Mouse (Mus musculus): ENCODE data around the gene Hook2.

The Hook2 gene

DNA sequence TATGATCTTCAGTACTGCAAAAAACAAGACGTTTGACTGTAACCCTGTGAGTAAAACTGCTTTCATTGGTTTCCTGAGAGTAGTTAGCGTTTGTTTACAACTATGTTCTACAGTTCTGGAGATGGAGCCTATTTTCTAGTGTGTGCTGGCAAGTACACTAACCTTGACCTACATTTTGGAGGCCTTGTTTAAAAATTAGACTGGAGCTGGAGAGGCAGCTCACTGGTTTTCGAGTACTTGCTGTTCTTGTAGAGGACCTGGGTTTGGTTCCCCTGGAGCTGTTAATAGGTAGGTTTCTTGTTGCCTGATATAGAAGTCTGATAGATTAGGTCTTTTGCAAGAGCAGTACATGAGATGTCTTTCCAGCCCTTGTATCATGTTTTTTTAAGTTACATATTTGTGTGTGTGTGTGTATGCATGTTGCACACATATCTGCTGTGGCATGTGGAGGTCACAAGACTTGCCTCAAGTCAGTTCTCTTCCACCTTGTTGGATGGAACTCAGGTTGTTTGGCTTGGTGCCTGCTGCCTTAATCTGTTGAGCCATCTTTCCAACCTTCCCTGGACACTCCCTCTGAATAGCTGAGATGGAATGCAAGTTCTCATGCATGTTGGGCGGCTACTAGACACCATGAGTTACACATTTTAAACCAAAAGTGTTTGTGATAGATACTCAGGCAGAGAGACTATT lies 42.4 kb downstream of the Hook2 start:
- DNase-seq (ENCODE audit: low spot score): no peak

DNA sequence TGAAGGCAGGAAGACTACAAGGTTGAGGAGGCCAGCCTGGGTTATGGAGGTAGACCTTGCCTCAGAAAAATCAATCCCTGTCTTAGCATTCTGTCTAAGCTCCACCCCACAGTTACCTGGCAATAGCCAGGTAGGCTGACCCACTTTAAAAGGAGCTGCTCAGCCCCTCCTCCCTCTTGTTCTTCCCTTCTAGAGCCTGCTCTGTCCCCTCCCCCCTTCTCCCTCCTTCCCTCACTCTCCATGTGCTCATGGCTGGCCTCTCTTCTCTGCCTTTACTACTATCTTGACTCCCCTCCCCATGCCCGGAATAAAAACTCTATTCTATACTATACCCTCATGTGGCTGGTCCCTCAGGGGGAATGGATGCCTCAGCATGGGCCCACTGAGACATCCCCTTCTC lies 43.5 kb downstream of the Hook2 start:
- DNase-seq (ENCODE audit: low spot score): no peak

DNA sequence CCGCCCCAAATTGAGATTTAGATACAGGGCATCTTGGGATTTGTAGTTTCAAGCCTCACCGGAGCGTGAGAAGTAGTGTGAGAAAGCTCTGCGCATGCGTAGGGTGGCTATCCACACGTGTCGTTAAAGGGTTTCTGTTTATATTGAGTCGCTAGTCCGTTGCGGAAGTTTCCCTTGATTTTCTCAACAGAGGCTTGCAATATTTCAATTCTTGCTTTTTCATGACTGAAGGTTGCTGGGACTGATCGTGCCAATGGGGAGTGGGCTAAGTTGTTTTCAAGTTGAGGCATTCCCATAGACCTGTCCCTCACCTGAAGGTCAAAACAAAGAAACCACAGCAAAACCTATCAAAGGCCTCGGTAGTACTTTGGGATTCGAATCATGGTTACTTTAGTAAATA lies 44.4 kb downstream of the Hook2 start:
- DNase-seq (ENCODE audit: low spot score): peak; percentile 84

DNA sequence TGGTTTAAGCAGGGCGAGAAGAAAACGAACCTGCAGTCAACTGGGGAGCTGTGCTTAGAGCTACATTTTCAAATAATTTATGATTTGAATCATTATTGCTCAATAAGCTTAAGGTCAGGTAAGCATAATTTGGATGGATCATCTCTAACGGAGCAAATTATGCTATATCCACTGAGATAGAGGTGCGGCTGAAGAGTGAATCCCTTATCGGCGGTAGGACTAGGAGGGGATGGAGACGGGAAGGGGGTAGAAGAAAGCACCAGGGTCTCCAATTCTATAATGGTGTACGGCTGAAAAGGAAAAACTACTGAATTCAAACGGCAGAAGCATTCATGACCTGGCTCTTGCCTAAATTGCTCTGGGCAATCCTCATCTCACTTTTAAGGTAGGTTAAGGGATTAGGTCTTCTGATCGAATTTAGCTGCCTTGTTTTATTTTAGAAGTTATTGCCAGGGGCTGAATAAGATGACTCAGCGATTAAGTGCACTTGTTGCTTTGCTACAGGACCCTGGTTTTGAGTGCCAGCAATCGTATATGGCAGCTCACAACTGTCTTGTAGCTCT lies 44.8 kb downstream of the Hook2 start:
- no peak for DNase-seq (ENCODE audit: low spot score)

DNA sequence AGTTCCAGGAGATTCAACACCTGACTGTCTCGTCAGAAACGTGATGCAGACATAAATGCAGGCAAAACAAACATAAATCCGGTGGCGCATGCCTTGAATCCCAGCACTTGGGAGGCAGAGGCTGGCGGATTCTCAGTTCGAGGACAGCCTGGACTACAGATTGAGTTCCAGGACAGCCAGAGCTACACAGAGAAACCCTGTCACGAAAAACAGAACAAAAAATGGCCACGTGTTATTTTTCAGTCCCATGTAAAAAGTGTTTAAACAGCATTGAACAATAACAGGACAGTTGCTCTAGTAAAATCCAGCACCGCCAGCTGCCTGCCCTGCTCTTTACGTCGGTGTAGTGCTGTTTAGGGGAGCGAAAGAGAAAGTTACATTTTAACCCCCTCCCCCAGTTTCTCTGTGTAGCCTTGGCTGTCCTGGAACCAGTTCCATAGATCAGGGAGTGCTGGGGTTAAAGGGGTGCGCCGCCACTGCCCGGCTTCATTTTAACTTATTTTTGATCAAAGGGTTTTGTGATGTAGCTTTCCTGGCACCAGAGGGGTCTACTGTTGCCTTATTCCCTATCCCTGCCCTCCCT lies 45.4 kb downstream of the Hook2 start:
- peak; percentile 47 for DNase-seq (ENCODE audit: low spot score)

DNA sequence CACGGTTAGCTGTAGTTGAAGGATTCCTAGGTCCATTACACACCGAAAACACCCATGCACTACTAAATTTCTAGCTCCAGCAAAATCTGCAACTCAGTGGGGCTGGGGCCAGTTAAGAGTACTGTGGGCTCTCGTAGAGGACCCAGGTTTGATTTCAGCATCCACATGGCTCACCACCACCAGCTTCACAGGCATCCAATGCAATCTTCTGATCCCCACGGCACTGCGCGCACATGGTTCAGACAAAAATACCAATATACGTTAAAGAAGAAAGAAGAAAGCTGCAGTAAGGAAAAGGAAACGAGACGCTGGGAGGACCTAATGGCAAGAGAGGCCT lies 45.9 kb downstream of the Hook2 start:
- no peak for DNase-seq (ENCODE audit: low spot score)

DNA sequence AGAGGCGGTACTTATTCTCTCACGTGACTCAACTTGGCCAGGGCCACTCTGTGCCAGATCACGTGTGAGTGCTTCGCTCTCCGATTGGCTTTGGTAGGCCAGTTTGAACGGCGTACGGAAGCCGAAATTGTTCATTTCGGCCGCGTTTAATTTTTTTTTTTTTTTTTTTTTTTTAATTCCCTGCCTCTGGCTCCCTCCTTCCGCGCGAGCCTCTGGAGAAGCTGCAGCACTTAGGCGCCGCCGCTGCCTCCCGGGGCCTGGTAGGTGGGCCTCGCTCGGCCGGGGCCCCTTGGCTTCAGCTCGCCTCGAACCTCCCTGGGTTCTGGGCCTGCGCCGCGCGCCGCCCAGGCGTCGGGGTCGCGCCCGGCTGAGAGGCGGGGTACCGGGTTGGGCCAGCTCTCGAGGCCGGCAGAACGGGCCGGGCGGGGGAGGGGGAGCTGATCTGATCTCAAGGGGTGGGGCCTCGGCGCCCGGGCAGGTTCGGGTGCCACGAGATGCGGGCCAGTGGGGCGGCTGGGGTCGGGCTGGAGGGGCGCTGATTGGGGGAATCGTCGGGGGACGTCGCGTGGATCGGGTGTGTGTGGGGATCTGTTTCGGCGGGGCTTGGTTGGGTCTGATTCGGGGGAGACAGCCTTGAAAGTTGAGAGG lies 46.4 kb downstream of the Hook2 start, which contains the start of gene Tnpo2:
TSS of gene Tnpo2 (plus strand) at position 198 of the 648 bp plus-strand sequence.
- DNase-seq (ENCODE audit: low spot score): peak; percentile 92

DNA sequence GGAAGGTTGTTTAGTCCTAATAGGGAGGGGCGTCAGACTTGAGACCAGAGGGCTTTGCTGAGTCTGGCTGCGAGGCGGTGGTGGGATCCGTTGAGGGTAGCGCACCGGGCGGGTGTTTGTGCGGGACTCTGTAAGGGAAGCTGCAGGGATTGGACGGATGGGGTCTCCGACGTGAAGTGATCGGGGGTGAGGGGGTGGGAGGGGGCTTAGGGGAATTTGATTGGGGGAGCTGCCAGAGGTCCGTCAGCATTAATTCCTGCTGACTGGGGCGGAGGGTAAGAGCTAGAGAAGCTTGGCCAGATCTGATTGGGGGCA lies 46.9 kb downstream of the Hook2 start:
- no peak for DNase-seq (ENCODE audit: low spot score)

DNA sequence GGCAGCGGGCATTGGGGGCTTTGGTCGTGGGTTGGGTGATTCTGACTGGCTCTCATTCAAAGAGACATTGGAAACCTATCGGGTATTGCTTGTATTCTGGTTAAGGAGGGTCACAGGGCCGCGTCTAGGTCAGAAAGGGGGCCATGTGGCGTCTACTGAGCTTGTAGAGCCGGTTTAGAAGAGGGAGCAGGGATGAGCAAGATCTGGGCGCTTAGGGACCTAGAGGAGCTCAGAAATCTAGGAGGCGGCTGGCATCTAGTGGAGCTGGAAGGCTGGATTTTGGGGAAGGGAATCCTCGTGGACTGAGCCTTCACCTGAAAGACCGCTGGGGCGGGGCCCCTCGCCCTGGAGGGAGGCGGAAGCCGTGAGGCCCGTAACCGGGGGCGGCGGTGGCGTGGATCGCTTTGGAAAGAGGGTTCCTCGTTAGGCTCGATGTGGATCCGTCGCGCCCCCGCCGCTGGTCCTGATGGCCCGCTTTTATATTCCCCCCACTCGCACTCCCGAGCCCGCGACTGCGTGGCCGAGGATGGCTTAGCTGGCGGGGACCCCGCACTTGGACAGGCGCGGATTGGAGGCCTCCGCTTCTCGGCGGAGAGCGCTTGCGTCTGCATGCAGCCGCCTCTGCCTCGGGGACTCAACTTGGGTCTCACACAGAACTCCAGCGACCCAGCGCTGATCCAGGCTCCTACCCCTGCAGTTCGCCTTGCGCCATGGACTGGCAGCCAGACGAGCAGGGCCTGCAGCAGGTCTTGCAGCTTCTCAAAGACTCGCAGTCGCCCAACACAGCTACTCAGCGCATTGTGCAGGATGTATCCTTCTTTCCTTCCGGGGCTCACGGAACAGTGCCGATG lies 47.5 kb downstream of the Hook2 start:
- DNase-seq (ENCODE audit: low spot score): peak; percentile 46

DNA sequence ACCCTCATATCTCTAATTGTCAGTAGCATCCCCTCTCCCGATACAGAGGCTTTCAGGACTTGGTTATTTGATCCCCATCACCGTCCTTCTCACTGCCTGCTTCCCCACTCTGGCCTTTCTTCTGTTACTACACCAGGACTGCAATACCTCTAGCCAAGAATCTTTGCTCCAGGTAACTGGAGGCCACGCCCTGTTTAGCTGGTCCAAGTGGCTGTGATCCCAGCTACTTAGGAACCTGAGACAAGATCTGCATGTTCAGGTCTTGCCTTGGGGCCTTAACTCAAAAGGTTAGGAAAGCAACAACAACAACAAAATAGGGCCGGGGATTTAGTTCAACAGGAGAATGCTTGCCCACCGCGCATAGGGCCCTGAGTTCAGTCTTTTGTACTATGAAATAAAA lies 53.2 kb downstream of the Hook2 start:
- DNase-seq (ENCODE audit: low spot score): no peak
